Mouse (Mus musculus): ENCODE results near the gene Arl16. TPM values are rescaled to one million over a fixed set of nuclear protein-coding genes. Genes with fewer than 3 reads are reported as not detected.

Arl16 gene
- polyA plus RNA-seq, 1 experiment from 2014 or later = 46.5 TPM

Other genes starting within 250 kb of the Arl16 start
- gene Bahcc1, start 234.7 kb downstream of the Arl16 start, polyA plus RNA-seq (2015; fragmentation: Nextera tagmentation; extraction: Ambion mirVana) = 13.2 and 14.2 TPM in 2 replicates
- gene Actg1, start 119.1 kb downstream of the Arl16 start, polyA plus RNA-seq (2015; fragmentation: Nextera tagmentation; extraction: Ambion mirVana) = 2,803 and 2,860 TPM in 2 replicates
- gene Fscn2, start 106.1 kb downstream of the Arl16 start, polyA plus RNA-seq (2015; fragmentation: Nextera tagmentation; extraction: Ambion mirVana) = 0.72 and 0.82 TPM in 2 replicates
- 42.3 and 44.8 TPM in 2 replicates for gene Faap100, start 88.8 kb downstream of the Arl16 start, polyA plus RNA-seq (2015; fragmentation: Nextera tagmentation; extraction: Ambion mirVana)
- 34.1 and 34.4 TPM in 2 replicates for gene Nploc4, start 29.9 kb downstream of the Arl16 start, polyA plus RNA-seq (2015; fragmentation: Nextera tagmentation; extraction: Ambion mirVana)
- not detected in 2 replicates for gene Tspan10, start 25.0 kb downstream of the Arl16 start, polyA plus RNA-seq (2015; fragmentation: Nextera tagmentation; extraction: Ambion mirVana)
- gene Pde6g, start 14.1 kb downstream of the Arl16 start, polyA plus RNA-seq (2015; fragmentation: Nextera tagmentation; extraction: Ambion mirVana) = 0.39 and 0.45 TPM in 2 replicates
- 15.4 and 15.9 TPM in 2 replicates for gene Oxld1, start 9.5 kb downstream of the Arl16 start, polyA plus RNA-seq (2015; fragmentation: Nextera tagmentation; extraction: Ambion mirVana)
- gene Ccdc137, start 9.5 kb downstream of the Arl16 start, polyA plus RNA-seq (2015; fragmentation: Nextera tagmentation; extraction: Ambion mirVana) = 40.6 and 43.9 TPM in 2 replicates
- 176 and 177 TPM in 2 replicates for gene Mrpl12, start 17.0 kb upstream of the Arl16 start, polyA plus RNA-seq (2015; fragmentation: Nextera tagmentation; extraction: Ambion mirVana)
- 120 and 123 TPM in 2 replicates for gene Slc25a10, start 24.2 kb upstream of the Arl16 start, polyA plus RNA-seq (2015; fragmentation: Nextera tagmentation; extraction: Ambion mirVana)
- gene Gcgr, start 63.1 kb upstream of the Arl16 start, polyA plus RNA-seq (2015; fragmentation: Nextera tagmentation; extraction: Ambion mirVana) = 4.7 and 5.5 TPM in 2 replicates
- gene Mcrip1, start 82.1 kb upstream of the Arl16 start, polyA plus RNA-seq (2015; fragmentation: Nextera tagmentation; extraction: Ambion mirVana) = 218 and 232 TPM in 2 replicates
- gene Ppp1r27, start 83.5 kb upstream of the Arl16 start, polyA plus RNA-seq (2015; fragmentation: Nextera tagmentation; extraction: Ambion mirVana) = 0.55 and 0.57 TPM in 2 replicates
- 843 and 914 TPM in 2 replicates for gene P4hb, start 105.6 kb upstream of the Arl16 start, polyA plus RNA-seq (2015; fragmentation: Nextera tagmentation; extraction: Ambion mirVana)
- 696 and 712 TPM in 2 replicates for gene Arhgdia, start 114.0 kb upstream of the Arl16 start, polyA plus RNA-seq (2015; fragmentation: Nextera tagmentation; extraction: Ambion mirVana)
- 92.2 and 372 TPM in 2 replicates for gene Alyref, start 130.8 kb upstream of the Arl16 start, polyA plus RNA-seq (2015; fragmentation: Nextera tagmentation; extraction: Ambion mirVana)
- 195 and 197 TPM in 2 replicates for gene Anapc11, start 130.8 kb upstream of the Arl16 start, polyA plus RNA-seq (2015; fragmentation: Nextera tagmentation; extraction: Ambion mirVana)
- 27.7 and 33.8 TPM in 2 replicates for gene Npb, start 140.9 kb upstream of the Arl16 start, polyA plus RNA-seq (2015; fragmentation: Nextera tagmentation; extraction: Ambion mirVana)
- 164 and 174 TPM in 2 replicates for gene Pcyt2, start 150.3 kb upstream of the Arl16 start, polyA plus RNA-seq (2015; fragmentation: Nextera tagmentation; extraction: Ambion mirVana)
- gene Sirt7, start 157.6 kb upstream of the Arl16 start, polyA plus RNA-seq (2015; fragmentation: Nextera tagmentation; extraction: Ambion mirVana) = 38.9 and 39.3 TPM in 2 replicates
- gene Mafg, start 166.0 kb upstream of the Arl16 start, polyA plus RNA-seq (2015; fragmentation: Nextera tagmentation; extraction: Ambion mirVana) = 24.3 and 25.4 TPM in 2 replicates
- gene Pycr1, start 176.2 kb upstream of the Arl16 start, polyA plus RNA-seq (2015; fragmentation: Nextera tagmentation; extraction: Ambion mirVana) = 26.8 and 27.3 TPM in 2 replicates
- gene Myadml2, start 180.6 kb upstream of the Arl16 start, polyA plus RNA-seq (2015; fragmentation: Nextera tagmentation; extraction: Ambion mirVana) = 0.51 and 0.73 TPM in 2 replicates
- gene Notum, start 193.6 kb upstream of the Arl16 start, polyA plus RNA-seq (2015; fragmentation: Nextera tagmentation; extraction: Ambion mirVana) = 4.8 and 5.9 TPM in 2 replicates
- 146 TPM in 2 replicates for gene Aspscr1, start 205.4 kb upstream of the Arl16 start, polyA plus RNA-seq (2015; fragmentation: Nextera tagmentation; extraction: Ambion mirVana)
- gene Cenpx, start 246.1 kb upstream of the Arl16 start, polyA plus RNA-seq (2015; fragmentation: Nextera tagmentation; extraction: Ambion mirVana) = 151 TPM in 2 replicates
- gene Lrrc45, start 246.3 kb upstream of the Arl16 start, polyA plus RNA-seq (2015; fragmentation: Nextera tagmentation; extraction: Ambion mirVana) = 69.2 and 71.3 TPM in 2 replicates

Data from kidney, embryonic 16.5 days (tissue).